In the genomic region with DNA sequence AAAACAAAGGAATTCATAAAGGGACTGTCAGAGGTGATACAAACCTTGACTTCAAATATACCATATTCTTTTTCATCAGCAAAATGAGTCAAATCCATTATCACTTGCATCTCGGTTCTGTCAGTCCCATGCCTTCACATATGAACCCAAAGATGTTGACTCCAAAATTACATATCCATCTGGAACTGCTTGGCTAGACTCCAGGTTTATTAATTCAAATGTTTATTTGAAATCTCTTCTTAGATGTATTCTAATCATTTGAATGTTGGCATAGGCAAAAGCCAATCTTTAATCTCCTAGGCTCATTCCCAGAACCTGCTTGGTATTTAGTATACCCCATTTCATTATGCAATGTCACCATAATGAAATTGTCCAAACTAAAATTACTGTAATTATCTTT, we compare ENCODE assay signal across 24 mouse cellular contexts.
"Had no signal": no experiment of that assay in that cellular context is flagged by ENCODE, and none has a peak within 500 bp of the region (broad histone marks: within the 10 kb centered on the region; RNA-seq: fewer than 3 reads in every experiment).

No protein-coding gene starts in this region.

- H3K4me2 ChIP-seq: heart, embryonic 11.5 days; heart, embryonic 13.5 days; heart, embryonic 15.5 days; hindbrain, embryonic 13.5 days; hindbrain, embryonic 15.5 days; kidney, embryonic 15.5 days; limb, embryonic 13.5 days; limb, embryonic 15.5 days; liver, embryonic 12.5 days had no signal

- H3K27me3 ChIP-seq: heart, embryonic 13.5 days; heart, embryonic 15.5 days; hindbrain, embryonic 13.5 days; hindbrain, embryonic 15.5 days; kidney, embryonic 15.5 days; limb, embryonic 13.5 days; limb, embryonic 15.5 days; liver, embryonic 12.5 days had no signal

- DNase-seq: gastrocnemius, postnatal 14 days; gastrocnemius, postnatal 36 days; heart, adult 2 months; heart, postnatal 14 days; heart, postnatal 36 days; kidney, adult 11 months; kidney, adult 2 months; kidney, adult 9 months; kidney, postnatal 14 days; kidney, postnatal 36 days; left cerebral cortex, postnatal 4 days had no signal

- ATAC-seq: hindbrain, postnatal 0 days; intestine, embryonic 16.5 days; liver, embryonic 12.5 days had no signal

- H3K36me3 ChIP-seq: heart, embryonic 13.5 days; heart, embryonic 15.5 days; hindbrain, embryonic 13.5 days; hindbrain, embryonic 15.5 days; kidney, embryonic 15.5 days; limb, embryonic 13.5 days; limb, embryonic 15.5 days; liver, embryonic 12.5 days had no signal

- H3K9ac ChIP-seq: heart, embryonic 13.5 days; heart, embryonic 15.5 days; hindbrain, embryonic 13.5 days; hindbrain, embryonic 15.5 days; kidney, embryonic 15.5 days; limb, embryonic 13.5 days; limb, embryonic 15.5 days; liver, embryonic 12.5 days; liver, embryonic 14.5 days had no signal

- H3K4me3 ChIP-seq: heart, adult 2 months; heart, embryonic 13.5 days; heart, embryonic 15.5 days; hindbrain, embryonic 13.5 days; hindbrain, embryonic 15.5 days; kidney, embryonic 15.5 days; limb, embryonic 13.5 days; limb, embryonic 15.5 days; liver, embryonic 12.5 days had no signal

- H3K9me3 ChIP-seq: heart, embryonic 13.5 days; heart, embryonic 15.5 days; hindbrain, embryonic 13.5 days; hindbrain, embryonic 15.5 days; kidney, embryonic 15.5 days; limb, embryonic 13.5 days; limb, embryonic 15.5 days; liver, embryonic 12.5 days had no signal

- H3K4me1 ChIP-seq: heart, embryonic 13.5 days; heart, embryonic 15.5 days; hindbrain, embryonic 13.5 days; hindbrain, embryonic 15.5 days; kidney, embryonic 15.5 days; limb, embryonic 13.5 days; limb, embryonic 15.5 days; liver, embryonic 12.5 days had no signal

- H3K27ac ChIP-seq: heart, adult 2 months; heart, embryonic 13.5 days; heart, embryonic 15.5 days; hindbrain, embryonic 13.5 days; hindbrain, embryonic 15.5 days; hindbrain, postnatal 0 days; kidney, embryonic 15.5 days; kidney, postnatal 0 days; limb, embryonic 13.5 days; limb, embryonic 15.5 days; liver, embryonic 12.5 days; liver, embryonic 14.5 days had no signal
